Mouse (Mus musculus) frontal cortex, postnatal 14 days (tissue): ENCODE results near the gene Calcoco2.
A peak's percentile ranks its signal among the peaks of the same experiment; 100 is the strongest.

ENCODE experiments used
- DNase-seq, 2 experiments: peaks; one replicate each; pipeline ENCODE4 v3.0.0; 2022; ENCODE audit warnings: low spot score in 2 of 2

Calcoco2 gene

GRCm38 (mm10) chr11:96080736-96081135, 31.0 kb downstream of the Calcoco2 start:
- no peak for DNase-seq

DNA sequence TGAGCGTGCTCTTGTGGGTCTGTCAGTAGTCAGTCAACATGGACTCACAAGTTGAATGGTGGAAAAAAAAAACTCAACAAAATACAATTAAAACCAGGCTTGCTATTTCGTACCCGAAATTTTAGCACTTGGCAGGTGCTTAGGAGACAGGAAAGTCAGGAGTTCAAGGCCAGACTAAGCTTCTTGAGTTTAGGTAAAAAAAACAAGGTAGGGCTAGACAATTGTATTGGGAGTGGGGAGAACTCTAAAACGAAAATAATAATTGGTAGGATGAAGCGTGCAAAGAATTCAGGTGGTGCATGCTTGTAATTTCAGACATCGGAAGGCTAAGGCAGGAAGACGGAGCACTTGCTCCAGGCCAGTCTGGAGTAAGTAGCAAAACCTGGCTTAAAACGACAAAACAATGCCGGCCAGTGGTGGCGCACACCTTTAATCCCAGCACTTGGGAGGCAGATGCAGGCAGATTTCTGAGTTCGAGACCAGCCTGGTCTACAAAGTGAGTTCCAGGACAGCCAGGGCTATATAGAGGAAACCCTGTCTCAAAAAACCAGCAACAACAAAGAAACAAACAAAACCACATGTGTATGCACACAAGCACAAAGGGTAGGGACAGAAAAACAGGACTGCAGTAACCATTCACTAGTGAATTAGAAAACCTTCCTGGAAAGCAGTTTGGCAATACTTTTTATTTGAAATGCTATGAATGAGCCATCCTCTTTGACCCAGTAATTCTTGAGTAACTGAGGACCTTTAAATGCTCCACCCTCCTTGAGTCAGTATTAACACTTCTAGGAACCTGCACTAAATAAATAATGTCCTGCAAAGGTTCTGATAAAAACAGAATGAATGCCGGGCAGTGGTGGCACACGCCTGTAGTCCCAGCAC, 35.3 kb downstream of the Calcoco2 start:
- DNase-seq = no peak

GRCm38 (mm10) chr11:96075509-96076220, 36.1 kb downstream of the Calcoco2 start, which contains the start of gene Atp5g1:
TSS of gene Atp5g1 (minus strand) at chr11:96075670.
- peak; percentile 98 to 100 for DNase-seq

DNA sequence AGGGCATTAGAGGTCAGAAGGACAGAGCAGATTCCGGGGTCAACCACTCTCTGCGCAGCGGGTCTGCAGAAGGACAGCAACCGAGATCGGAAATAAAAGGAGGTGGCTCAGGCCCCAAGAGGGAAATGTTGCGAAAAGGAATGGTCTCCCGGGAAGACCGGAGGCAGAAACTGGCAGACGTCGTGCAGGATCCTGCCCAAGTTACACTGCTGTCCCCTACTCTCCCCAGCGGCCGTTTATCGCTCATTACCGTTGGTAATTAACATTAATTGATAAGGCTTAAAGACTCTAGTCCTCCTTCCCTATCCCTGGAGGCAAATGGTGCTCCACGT, 36.6 kb downstream of the Calcoco2 start:
- no peak for DNase-seq

DNA sequence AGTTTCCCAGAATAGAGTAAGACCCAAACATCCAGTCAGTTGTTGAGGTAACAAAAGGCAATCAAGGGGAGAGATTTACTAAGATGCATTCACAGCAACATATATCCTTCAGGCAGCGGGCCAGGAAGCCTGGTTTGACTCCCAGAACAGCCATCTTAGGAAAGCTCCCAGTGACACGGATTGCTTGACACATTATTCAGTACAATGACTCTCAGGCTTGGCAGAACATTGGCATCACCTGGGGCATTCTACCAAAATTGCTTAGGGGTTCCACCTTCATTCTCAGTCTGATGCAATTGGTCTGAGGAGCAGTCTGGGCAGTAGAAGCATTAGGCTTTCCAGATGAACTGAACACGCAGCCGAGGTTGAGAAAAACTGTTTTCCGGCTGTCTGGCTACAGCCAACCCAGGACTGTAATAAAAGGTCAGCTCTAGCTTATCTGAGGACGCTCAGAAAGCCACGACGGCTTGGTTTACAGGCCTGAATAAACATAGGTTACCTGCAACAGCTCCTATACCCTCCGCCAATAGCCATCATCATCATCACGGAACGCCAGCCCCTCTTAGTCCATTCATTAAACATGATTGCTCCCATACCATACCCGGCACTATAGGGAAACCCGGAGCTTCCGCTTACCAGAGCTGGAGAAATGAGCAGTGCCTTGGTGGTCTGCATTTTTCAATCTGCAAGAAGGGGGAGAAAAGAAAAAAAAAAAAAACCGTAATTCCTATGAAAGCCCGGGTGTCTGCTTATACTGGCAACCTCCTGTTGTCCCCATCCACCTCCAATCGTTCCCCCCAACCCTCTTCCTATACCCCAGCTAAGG, 37.2 kb downstream of the Calcoco2 start:
- no peak for DNase-seq

DNA sequence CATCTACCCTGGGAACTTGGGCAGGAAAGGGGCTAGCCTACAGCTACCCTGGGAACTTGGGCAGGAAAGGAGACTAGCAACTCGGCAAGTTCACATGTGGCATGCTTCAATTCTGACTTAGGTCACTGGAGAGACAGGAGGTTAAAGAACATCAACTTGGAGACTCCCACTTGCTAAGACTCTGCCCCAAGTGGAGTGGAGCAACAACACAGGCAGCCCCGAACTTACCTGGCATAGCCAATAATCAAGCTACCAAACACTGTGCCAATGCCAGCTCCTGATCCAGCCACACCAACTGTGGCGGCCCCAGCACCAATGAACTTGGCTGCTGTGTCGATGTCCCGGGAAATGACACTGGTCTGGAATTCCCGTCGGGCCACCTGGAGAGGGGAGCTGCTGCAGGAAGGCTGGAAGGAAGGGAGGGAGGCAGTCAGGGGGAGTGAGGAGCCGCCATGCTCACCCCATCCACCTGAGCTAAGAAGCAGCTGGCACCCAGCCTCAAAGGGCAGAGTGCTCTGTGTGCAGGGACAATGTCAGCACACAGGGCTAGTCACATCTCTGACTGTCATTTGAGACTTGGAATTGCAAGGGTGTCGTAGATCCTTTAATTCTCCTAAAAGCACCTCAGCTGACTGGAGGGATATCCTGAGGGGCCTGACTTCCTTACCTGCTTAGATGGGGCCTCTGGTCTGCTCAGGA, 38.3 kb downstream of the Calcoco2 start:
- DNase-seq = no peak

- no peak for DNase-seq
Observed at GRCm38 (mm10) chr11:96071013-96071412, 40.8 kb downstream of the Calcoco2 start.

DNA sequence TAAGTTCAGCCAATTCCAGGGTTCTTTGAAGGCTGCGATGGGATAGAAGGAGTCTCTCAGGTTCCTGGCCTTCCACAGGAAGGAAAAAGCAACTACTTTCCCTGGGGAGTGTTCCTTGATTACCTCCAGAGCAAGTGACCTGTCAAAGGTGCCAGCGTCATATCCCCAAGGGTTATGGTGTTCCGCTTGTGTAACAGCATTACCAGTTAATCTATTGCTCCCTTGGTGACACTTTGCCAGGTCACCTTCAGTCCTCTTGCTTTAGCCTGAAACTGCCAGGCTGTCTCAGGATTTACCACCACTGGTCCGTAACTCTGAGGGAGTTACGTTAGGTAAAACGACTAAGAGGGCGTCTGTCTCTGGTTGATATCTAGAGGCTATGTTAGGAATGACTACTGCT, 41.4 kb downstream of the Calcoco2 start:
- DNase-seq = no peak

- no peak for DNase-seq
Observed at GRCm38 (mm10) chr11:96068231-96068630, 43.5 kb downstream of the Calcoco2 start.

GRCm38 (mm10) chr11:96065215-96065911, 46.4 kb downstream of the Calcoco2 start, which contains the start of gene Ube2z:
TSS of gene Ube2z (minus strand) at chr11:96065388.
- DNase-seq = peak; percentile 92 to 96

GRCm38 (mm10) chr11:96064521-96065214, 47.1 kb downstream of the Calcoco2 start:
- no peak for DNase-seq

DNA sequence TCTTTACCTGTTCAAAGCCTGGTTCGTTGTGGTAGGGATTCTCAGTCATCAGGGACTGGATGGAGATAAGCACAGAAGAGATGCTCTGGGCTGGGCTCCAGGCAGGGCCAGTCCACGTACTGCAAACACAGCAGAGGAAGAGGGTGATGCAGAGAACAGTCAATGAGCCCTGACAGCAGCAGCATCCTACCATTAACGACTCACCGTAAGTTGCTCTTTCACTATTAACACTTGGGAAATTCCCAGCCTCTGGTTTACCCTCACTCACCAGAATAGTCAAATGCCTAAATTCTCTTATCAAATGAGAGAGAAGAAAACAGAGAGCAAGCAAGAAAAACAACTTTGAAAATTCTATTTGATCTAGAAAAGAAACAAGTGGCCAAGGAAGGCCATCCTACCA, 53.5 kb downstream of the Calcoco2 start:
- no peak for DNase-seq

- no peak for DNase-seq
Observed at GRCm38 (mm10) chr11:96050854-96051253, 60.9 kb downstream of the Calcoco2 start.

- no peak for DNase-seq
Observed at GRCm38 (mm10) chr11:96049939-96050338, 61.8 kb downstream of the Calcoco2 start.
